Mouse (Mus musculus) spleen, adult 2 months (tissue): Measurements from ENCODE around the gene Rasgrp3.

Source experiments
- CTCF ChIP-seq: fragments of 200-500 bp; IDR thresholded peaks from 2 replicates; pipeline ENCODE4 v1.5.1; 2011; ENCODE audit warnings: mild to moderate bottlenecking, inconsistent platforms; ENCODE audit not compliant: insufficient read depth, insufficient read length, insufficient replicate concordance; ENCODE audit errors: extremely low read depth
- POLR2A ChIP-seq: fragments of 200-500 bp; IDR thresholded peaks from 2 replicates; pipeline ENCODE4 v1.6.1; 2011; ENCODE audit warnings: low read depth, low read length, inconsistent platforms

GRCm38 (mm10) chr17:75467526-75467925 lies 31.8 kb downstream of the Rasgrp3 start:
- no peak for TF ChIP-seq CTCF
- no peak for TF ChIP-seq POLR2A
